Mouse (Mus musculus) stomach, embryonic 16.5 days (tissue): ENCODE measurements around the gene Ccna1. TPM values are rescaled to one million over a fixed set of nuclear protein-coding genes. Genes with fewer than 3 reads are reported as not detected.

ENCODE experiments used
- ATAC-seq: fragments of 200-750 bp; cut with Nextera tagmentation; 2 replicates; pipeline ENCODE4 v1.8.0; 2017; ENCODE audit warnings: moderate number of reproducible peaks, moderate TSS enrichment; ENCODE audit not compliant: insufficient read depth, low FRiP score
- H3K27ac ChIP-seq: fragments of 300-500 bp; sonication (generic); 2 replicates; pipeline ENCODE4 v1.5.1; 2014; ENCODE audit warnings: low read length
- H3K27me3 ChIP-seq: fragments of 300-500 bp; sonication (generic); 2 replicates; pipeline ENCODE4 v1.6.1; 2014; ENCODE audit warnings: low read length, control low read depth, mixed read lengths; ENCODE audit not compliant: control insufficient read depth, insufficient read depth
- H3K36me3 ChIP-seq: fragments of 300-500 bp; sonication (generic); 2 replicates; pipeline ENCODE4 v1.6.1; 2014; ENCODE audit warnings: low read length; ENCODE audit not compliant: control insufficient read depth, insufficient read depth
- H3K4me1 ChIP-seq: fragments of 300-500 bp; sonication (generic); 2 replicates; pipeline ENCODE4 v1.6.1; 2014; ENCODE audit warnings: low read length, control low read depth, mixed read lengths; ENCODE audit not compliant: control insufficient read depth, insufficient read depth
- H3K4me2 ChIP-seq: fragments of 300-500 bp; sonication (generic); 2 replicates; pipeline ENCODE4 v1.6.1; 2014; ENCODE audit warnings: low read depth, low read length, mixed read lengths
- H3K4me3 ChIP-seq: fragments of 300-500 bp; sonication (generic); replicated peaks from 2 replicates; pipeline ENCODE4 v1.5.1; 2014; ENCODE audit warnings: mild to moderate bottlenecking, low read length
- H3K9ac ChIP-seq: fragments of 300-500 bp; sonication (generic); 2 replicates; pipeline ENCODE4 v1.6.1; 2014; ENCODE audit warnings: low read length
- H3K9me3 ChIP-seq: fragments of 300-500 bp; sonication (generic); replicated peaks from 2 replicates; pipeline ENCODE4 v1.6.1; 2016; ENCODE audit warnings: low read length, control low read depth; ENCODE audit not compliant: control insufficient read depth
- WGBS: fragments of 180-500 bp; shearing (Covaris S2); extraction: QIAGEN DNeasy Blood & Tissue Kit; methylation state at CpG from one replicate; pipeline ENCODE4 v1.1.7; 2014; 5-methylcytosine and 5-hydroxymethylcytosine counted together
- polyA plus RNA-seq: library from polyadenylated mRNA; unstranded; fragments of >200 nt; fragmentation: Nextera tagmentation; extraction: Ambion mirVana; gene quantifications from 2 replicates; pipeline ENCODE4 v1.2.1, GENCODE M21; 2015

Ccna1 gene
- polyA plus RNA-seq, 1 experiment from 2014 or later = 1.8 TPM

DNA sequence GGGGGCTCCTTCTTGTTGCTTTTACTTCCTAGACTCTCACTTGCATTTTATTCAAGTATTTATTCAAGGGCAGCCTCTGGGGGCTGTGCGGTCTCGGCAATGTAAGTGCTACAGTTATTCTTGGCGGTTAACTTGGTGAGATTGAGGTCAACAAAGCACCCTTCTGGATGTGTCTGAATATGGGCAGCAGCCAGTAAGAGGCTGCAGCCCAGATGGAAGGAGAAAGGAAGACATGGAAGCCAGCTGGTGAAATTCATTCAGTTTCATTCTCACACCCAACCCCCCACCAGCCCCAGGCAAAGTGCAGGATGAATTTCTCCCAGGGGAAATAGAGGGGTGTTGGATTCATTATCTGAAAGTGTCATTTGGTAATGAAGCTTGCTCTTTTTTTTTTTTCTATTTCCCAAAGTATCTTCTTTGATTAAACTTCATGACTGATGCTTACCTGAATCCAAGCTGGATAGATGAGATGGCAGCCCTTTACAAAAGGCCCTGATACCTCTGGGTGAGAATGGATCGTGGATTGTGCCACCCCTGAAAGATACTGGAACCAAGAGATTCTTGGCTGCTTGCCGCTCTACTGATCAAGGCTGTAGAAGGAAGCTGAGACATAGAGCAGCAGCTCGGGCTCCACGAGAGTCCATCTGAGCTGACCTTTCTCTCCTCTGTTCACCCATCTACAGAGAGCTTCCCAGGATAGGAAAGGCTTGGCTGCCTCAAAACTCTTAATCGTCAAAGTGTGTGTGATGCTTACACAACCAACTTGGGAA lies 10.5 kb downstream of the Ccna1 start:
- no peak overlapping the region for H3K4me2 ChIP-seq
- no peak overlapping the region for H3K4me3 ChIP-seq
- ATAC-seq = no peak
- no peaks in the 10 kb centered on the region for H3K4me1 ChIP-seq
- H3K27me3 ChIP-seq = no peaks in the 10 kb centered on the region
- H3K36me3 ChIP-seq = no peaks in the 10 kb centered on the region
- H3K9ac ChIP-seq = no peak overlapping the region
- 63% methylated on average over 8 of the region's 8 CpGs for WGBS
- no peak overlapping the region for H3K27ac ChIP-seq
- no peaks in the 10 kb centered on the region for H3K9me3 ChIP-seq

DNA sequence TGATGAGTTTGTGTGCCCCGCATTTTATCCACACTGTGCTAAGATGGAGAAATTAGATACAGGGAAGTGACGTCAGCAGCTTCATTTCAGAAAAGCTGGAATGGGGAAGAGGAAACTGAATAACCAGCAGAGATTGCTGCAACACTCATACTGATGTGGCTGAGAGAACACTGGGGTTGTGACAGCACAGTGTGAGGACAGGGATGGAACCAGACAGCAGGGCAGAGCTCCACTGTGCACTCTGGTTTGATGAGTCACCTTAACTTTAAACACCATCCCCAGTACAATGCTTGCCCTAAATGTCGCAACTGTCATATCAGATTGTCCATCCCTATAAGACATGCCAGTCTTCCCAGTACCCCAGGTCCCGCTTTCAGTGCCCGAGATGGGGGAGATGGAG lies 17.7 kb downstream of the Ccna1 start:
- Histone ChIP-seq H3K9me3 (no peaks in the 10 kb centered on the region), H3K36me3 (no peaks in the 10 kb centered on the region), H3K27me3 (no peaks in the 10 kb centered on the region), H3K27ac (no peak overlapping the region), H3K9ac (no peak overlapping the region), H3K4me3 (no peak overlapping the region), H3K4me1 (no peaks in the 10 kb centered on the region), H3K4me2 (no peak overlapping the region)
- no peak for ATAC-seq
- WGBS = 85% methylated on average over 5 of the region's 5 CpGs

DNA sequence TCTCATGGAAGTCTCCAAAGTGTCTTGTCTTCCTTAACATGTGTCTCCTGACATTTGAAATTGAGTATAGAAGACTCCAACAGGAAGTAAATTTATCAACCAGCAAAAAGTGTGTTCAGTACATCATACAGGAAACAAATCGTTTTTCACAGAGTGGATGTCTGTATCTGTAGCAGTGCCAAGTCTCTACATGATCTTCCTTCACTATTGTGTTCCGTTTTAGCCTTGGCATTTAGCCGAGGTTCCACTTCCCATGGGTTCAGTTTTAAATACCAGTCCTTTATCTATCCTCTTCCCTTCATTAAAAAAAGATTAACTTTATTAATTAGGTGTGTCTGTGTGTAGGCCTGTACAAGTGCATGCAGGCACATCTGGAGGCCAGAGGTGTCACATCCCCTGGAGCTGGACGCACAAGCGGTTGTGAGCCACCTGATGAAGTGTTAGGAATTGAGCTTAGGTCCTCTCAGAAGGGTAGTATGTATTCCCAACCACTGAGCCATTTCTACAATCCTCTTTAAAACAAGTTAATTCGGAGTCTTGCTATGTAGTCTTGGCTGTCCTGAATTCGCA lies 27.9 kb downstream of the Ccna1 start:
- Histone ChIP-seq H3K9ac (no peak overlapping the region), H3K9me3 (no peaks in the 10 kb centered on the region), H3K4me2 (no peak overlapping the region), H3K4me3 (no peak overlapping the region), H3K4me1 (no peaks in the 10 kb centered on the region), H3K36me3 (no peaks in the 10 kb centered on the region), H3K27me3 (no peaks in the 10 kb centered on the region), H3K27ac (no peak overlapping the region)
- no peak for ATAC-seq
- WGBS = 73% methylated on average over 7 of the region's 7 CpGs

DNA sequence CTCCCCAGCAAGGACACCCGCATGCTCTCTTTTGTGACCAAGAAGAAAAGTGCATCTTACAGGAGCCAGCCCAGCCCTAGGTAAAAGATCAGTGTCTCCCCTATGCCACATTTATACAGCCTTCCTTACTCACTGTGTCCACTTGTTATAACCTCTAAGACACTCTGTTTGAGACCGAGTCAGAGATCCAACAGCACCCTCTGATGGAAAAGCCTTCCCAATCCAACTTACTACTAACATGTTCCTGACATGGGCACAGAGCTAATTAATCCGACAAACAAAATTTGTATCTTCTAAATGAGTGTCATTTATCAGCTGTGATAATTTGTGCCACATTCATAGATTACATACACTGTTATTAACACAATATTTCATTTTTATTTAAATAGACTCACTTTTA lies 29.8 kb downstream of the Ccna1 start:
- H3K4me3 ChIP-seq = no peak overlapping the region
- WGBS = 79% methylated on average over 3 of the region's 3 CpGs
- H3K9ac ChIP-seq = no peak overlapping the region
- no peaks in the 10 kb centered on the region for H3K36me3 ChIP-seq
- no peak overlapping the region for H3K27ac ChIP-seq
- ATAC-seq = no peak
- H3K4me1 ChIP-seq = no peaks in the 10 kb centered on the region
- H3K9me3 ChIP-seq = peaks cover 5% of the 10 kb centered on the region; the same call in 1 of the 2 replicates
- no peak overlapping the region for H3K4me2 ChIP-seq
- no peaks in the 10 kb centered on the region for H3K27me3 ChIP-seq

DNA sequence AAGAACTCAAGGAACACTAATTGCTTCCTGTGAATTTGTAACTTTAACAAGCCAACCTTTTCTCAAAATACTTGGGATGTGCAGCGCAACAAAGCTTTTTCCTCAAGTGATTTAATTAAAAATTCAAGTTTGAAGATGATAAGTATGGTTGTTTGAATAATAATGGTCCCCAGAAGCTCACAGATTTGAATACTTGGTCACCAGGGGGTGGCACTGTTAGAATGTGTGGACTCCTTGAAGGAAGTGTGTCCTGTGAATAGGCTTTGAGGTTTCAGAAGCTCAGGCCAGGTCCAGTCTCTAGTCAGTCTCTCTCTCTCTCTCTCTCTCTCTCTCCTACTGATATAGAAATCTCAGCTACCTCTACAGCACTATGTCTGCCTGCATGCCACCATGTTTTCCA lies 32.0 kb downstream of the Ccna1 start:
- no peaks in the 10 kb centered on the region for H3K4me1 ChIP-seq
- WGBS = 95% methylated on average over 1 of the region's 1 CpGs
- no peak overlapping the region for H3K4me3 ChIP-seq
- peaks cover 5% of the 10 kb centered on the region; the same call in 1 of the 2 replicates for H3K9me3 ChIP-seq
- no peak overlapping the region for H3K4me2 ChIP-seq
- H3K36me3 ChIP-seq = no peaks in the 10 kb centered on the region
- no peaks in the 10 kb centered on the region for H3K27me3 ChIP-seq
- ATAC-seq = no peak
- H3K27ac ChIP-seq = no peak overlapping the region
- no peak overlapping the region for H3K9ac ChIP-seq

GRCm38 (mm10) chr3:55022247-55022646 lies 33.1 kb downstream of the Ccna1 start:
- H3K4me3 ChIP-seq = no peak overlapping the region
- no peaks in the 10 kb centered on the region for H3K36me3 ChIP-seq
- WGBS = 76% methylated on average over 1 of the region's 1 CpGs
- H3K4me2 ChIP-seq = no peak overlapping the region
- no peaks in the 10 kb centered on the region for H3K27me3 ChIP-seq
- no peaks in the 10 kb centered on the region for H3K4me1 ChIP-seq
- no peak overlapping the region for H3K9ac ChIP-seq
- peaks cover 5% of the 10 kb centered on the region; the same call in 1 of the 2 replicates for H3K9me3 ChIP-seq
- ATAC-seq = no peak
- H3K27ac ChIP-seq = no peak overlapping the region

DNA sequence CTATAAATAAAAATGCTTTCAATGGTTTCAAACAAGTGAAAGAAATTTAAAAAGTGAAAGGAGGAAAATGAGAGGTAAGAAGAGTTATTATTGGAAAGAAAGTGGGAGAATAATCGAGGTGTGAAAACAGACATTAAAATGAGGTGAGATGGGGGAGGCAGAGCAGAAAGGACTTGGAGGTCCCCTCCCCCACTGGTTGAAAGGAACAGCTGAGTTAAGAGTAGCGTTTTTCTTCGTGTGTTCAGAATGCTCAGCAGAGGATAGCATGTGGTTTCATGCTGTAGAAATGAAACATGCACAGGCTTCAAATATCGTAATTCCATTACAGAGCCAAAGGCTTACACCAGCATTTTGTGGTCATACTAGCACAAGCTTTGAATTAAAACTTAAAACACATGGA lies 42.8 kb downstream of the Ccna1 start:
- no peak overlapping the region for H3K4me3 ChIP-seq

GRCm38 (mm10) chr3:55011681-55012080 lies 43.6 kb downstream of the Ccna1 start:
- Histone ChIP-seq H3K4me3 (no peak overlapping the region), H3K4me2 (no peak overlapping the region), H3K9ac (no peak overlapping the region), H3K4me1 (no peaks in the 10 kb centered on the region), H3K27ac (no peak overlapping the region), H3K9me3 (no peaks in the 10 kb centered on the region), H3K27me3 (no peaks in the 10 kb centered on the region), H3K36me3 (no peaks in the 10 kb centered on the region)
- WGBS = 18% methylated on average over 7 of the region's 7 CpGs
- ATAC-seq = no peak

More for the DNA sequence above, 42.8 kb downstream of the Ccna1 start:
- whole genome bisulfite sequencing = 68% methylated on average over 4 of the region's 4 CpGs
- H3K36me3 ChIP-seq = no peaks in the 10 kb centered on the region
- no peaks in the 10 kb centered on the region for H3K9me3 ChIP-seq
- H3K4me2 ChIP-seq = no peak overlapping the region
- H3K9ac ChIP-seq = no peak overlapping the region
- no peaks in the 10 kb centered on the region for H3K27me3 ChIP-seq
- H3K27ac ChIP-seq = no peak overlapping the region
- no peaks in the 10 kb centered on the region for H3K4me1 ChIP-seq
- ATAC-seq = no peak

DNA sequence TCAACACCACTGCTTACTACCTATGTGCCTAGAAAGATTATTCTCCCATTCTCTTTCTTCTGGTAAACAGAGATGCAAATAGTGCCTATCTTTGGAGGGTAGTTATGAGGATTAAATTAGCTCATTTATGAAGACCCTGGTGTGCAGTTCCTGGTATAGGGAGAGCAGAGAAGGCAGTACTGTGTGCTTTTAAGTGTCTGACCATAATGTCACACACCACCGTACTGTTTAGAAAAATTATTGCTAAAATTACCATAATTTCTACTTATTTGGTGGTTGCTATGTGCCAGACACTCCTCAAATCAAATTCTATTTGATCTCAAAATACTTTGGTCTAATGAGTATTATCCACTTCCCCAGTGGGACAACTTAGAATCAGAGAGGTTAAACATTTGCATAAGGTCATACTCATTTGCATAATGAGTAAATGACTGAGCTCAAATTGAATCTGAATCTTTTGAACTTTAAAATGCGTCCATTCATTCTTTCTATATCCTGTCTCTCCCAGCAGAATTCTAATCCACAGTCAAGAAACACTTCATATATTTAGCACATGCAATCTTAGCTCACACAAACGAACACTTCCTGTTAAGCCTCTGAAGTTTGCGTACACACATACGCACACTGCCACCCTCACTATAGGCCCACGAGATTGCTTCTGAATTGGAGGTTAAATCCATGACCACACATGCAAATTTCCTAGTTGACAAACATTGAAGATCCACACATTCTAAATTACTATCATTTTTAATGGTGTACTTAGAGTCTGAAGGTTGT lies 46.1 kb downstream of the Ccna1 start:
- H3K9ac ChIP-seq = no peak overlapping the region
- WGBS = 78% methylated on average over 6 of the region's 6 CpGs
- H3K27me3 ChIP-seq = no peaks in the 10 kb centered on the region
- H3K9me3 ChIP-seq = no peaks in the 10 kb centered on the region
- ATAC-seq = no peak
- no peak overlapping the region for H3K4me3 ChIP-seq
- H3K36me3 ChIP-seq = no peaks in the 10 kb centered on the region
- H3K4me1 ChIP-seq = no peaks in the 10 kb centered on the region
- no peak overlapping the region for H3K4me2 ChIP-seq
- H3K27ac ChIP-seq = no peak overlapping the region
